Mouse (Mus musculus): ENCODE data around the gene Tmem255b.

The Tmem255b gene

GRCm38 (mm10) chr8:13448145-13448544 lies 13.2 kb downstream of the Tmem255b start:
- no peak for DNase-seq (ENCODE audit: low spot score)

GRCm38 (mm10) chr8:13451747-13452277 lies 16.8 kb downstream of the Tmem255b start:
- DNase-seq (ENCODE audit: low spot score) = no peak

GRCm38 (mm10) chr8:13454341-13455113 lies 19.5 kb downstream of the Tmem255b start:
- DNase-seq (ENCODE audit: low spot score) = no peak

GRCm38 (mm10) chr8:13455295-13455694 lies 20.3 kb downstream of the Tmem255b start:
- DNase-seq (ENCODE audit: low spot score) = no peak

GRCm38 (mm10) chr8:13459431-13459830 lies 24.4 kb downstream of the Tmem255b start:
- DNase-seq (ENCODE audit: low spot score) = no peak

- DNase-seq (ENCODE audit: low spot score) = peak; percentile 66
These were observed 26.2 kb downstream of the Tmem255b start for GRCm38 (mm10) chr8:13461085-13461765.

GRCm38 (mm10) chr8:13461843-13462242 lies 26.9 kb downstream of the Tmem255b start:
- peak; percentile 61 for DNase-seq (ENCODE audit: low spot score)

GRCm38 (mm10) chr8:13462392-13462791 lies 27.4 kb downstream of the Tmem255b start:
- peak; percentile 66 for DNase-seq (ENCODE audit: low spot score)

GRCm38 (mm10) chr8:13465324-13465723 lies 30.3 kb downstream of the Tmem255b start:
- no peak for DNase-seq (ENCODE audit: low spot score)

- DNase-seq (ENCODE audit: low spot score) = no peak
These were observed 32.0 kb downstream of the Tmem255b start for GRCm38 (mm10) chr8:13466989-13467388.

GRCm38 (mm10) chr8:13468737-13469136 lies 33.7 kb downstream of the Tmem255b start:
- no peak for DNase-seq (ENCODE audit: low spot score)

- no peak for DNase-seq (ENCODE audit: low spot score)
These were observed 36.5 kb downstream of the Tmem255b start for GRCm38 (mm10) chr8:13471484-13471883.

GRCm38 (mm10) chr8:13472284-13472683 lies 37.3 kb downstream of the Tmem255b start:
- peak; percentile 78 for DNase-seq (ENCODE audit: low spot score)

GRCm38 (mm10) chr8:13475892-13476291 lies 40.9 kb downstream of the Tmem255b start:
- DNase-seq (ENCODE audit: low spot score) = no peak

- DNase-seq (ENCODE audit: low spot score) = no peak
These were observed 46.1 kb downstream of the Tmem255b start for GRCm38 (mm10) chr8:13481089-13481554.

- no peak for DNase-seq (ENCODE audit: low spot score)
These were observed 46.6 kb downstream of the Tmem255b start for GRCm38 (mm10) chr8:13481596-13481995.

GRCm38 (mm10) chr8:13482101-13482801 lies 47.3 kb downstream of the Tmem255b start:
- DNase-seq (ENCODE audit: low spot score) = no peak

GRCm38 (mm10) chr8:13483191-13483590 lies 48.2 kb downstream of the Tmem255b start:
- DNase-seq (ENCODE audit: low spot score) = no peak

- DNase-seq (ENCODE audit: low spot score) = no peak
These were observed 54.4 kb downstream of the Tmem255b start for GRCm38 (mm10) chr8:13489351-13489750.

- DNase-seq (ENCODE audit: low spot score) = no peak
These were observed 55.3 kb downstream of the Tmem255b start for GRCm38 (mm10) chr8:13489986-13490910.

GRCm38 (mm10) chr8:13491491-13492010 lies 56.6 kb downstream of the Tmem255b start:
- no peak for DNase-seq (ENCODE audit: low spot score)

All from ovary, adult 18-20 months (tissue).